Mouse (Mus musculus) hindlimb bud, embryonic 11.5 days (tissue): Measurements from ENCODE around the gene Usp7.

Experiments
- DNase-seq: peaks from one replicate; pipeline ENCODE4 v3.0.0-alpha.2; 2012; ENCODE audit warnings: low read depth, low spot score; ENCODE audit errors: extremely low spot score

The Usp7 gene

DNA sequence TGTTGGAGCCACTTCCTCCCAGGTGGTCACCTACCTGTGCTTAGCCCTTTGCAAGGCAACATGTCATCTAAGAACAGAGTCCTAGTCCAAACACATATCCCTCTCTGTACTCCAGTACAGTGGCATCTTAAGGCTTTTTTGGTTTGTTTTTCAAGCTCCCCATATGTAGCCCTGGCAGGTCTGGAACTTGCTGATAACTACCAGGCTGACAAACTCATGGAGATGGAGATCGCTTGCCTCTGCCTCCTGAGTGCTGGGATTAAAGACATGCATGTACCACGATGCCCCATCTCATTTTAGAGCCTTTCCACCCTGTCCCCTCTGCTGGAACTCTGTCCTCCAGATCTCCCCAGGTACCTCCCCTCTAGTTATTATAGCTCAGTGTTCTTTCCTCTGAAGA is 115.9 kb downstream of the Usp7 start:
- DNase-seq: no peak

DNA sequence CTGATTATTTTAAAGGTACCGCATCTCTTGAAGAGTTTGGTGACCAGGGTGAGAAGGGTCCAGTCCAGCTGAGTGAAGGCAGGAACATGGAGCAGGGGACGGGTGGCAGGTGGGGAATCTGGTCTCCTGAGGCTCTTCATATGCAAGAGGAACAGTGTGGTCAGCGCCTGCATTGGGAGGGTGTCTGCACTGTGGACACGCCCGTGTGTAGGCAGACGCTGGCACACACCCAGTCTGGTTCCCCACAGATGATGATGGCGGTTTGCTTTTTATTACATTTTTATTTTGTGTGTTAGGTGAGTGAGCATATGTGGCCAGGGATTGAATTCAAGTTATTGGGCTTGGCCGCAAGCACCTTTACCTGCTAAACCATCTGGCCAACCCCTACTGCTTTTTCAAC is 116.5 kb downstream of the Usp7 start:
- DNase-seq: no peak

DNA sequence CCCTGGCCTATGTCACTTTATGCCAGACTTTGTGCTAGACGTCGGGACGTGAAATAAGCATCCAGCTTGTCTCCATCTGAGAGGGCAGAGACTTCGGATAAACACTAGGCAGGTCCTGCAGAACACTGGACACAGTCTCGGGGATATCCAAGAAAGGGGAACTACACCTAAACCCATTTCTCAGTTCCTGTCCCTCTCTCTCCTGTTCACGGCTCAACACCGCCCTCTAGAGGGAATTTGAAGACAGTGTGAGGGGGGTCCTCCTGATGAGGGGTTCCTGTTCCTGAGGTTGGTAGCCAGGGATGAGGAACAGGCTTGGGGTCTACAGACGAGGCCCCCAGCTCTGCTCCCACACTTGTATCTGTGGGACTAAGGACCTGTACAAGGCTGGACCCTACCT is 117.9 kb downstream of the Usp7 start:
- no peak for DNase-seq

DNA sequence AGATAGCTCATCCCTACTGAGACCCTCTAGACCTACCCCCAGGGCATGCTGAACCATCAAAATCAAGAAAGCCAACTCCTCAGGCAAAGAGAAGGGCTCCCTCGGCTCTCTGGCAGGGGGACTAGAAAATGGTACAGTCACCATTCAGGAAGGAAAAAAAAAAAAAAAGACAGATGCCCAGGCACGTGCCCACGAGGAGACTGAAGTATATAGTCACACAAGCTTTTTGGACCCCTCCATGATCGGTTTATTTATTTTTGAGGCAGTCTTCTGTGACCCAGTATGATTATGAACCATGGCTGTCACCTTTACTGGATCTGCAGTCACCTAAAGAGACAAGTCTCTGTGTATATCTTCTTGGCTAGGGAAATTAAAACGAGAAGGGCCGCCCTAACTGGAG is 118.8 kb downstream of the Usp7 start:
- no peak for DNase-seq

DNA sequence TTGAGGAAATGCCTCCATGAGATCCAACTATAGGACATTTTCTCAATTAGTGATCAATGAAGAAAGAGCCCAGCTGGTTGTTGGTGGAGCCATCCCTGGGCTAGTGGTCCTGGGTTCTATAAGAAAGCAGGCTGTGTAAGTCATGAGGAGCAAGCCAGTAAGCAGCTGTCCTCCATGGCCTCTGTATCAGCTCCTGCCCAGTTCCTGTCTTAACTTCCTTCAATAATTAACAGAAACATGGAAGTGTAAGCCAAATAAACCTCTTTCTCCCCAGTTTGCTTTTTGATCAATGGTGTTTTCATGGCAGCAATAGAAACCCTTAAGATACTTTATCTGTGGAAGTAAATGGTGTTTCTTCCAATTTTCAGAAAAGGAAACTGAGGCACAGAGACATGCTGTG is 119.3 kb downstream of the Usp7 start:
- no peak for DNase-seq

DNA sequence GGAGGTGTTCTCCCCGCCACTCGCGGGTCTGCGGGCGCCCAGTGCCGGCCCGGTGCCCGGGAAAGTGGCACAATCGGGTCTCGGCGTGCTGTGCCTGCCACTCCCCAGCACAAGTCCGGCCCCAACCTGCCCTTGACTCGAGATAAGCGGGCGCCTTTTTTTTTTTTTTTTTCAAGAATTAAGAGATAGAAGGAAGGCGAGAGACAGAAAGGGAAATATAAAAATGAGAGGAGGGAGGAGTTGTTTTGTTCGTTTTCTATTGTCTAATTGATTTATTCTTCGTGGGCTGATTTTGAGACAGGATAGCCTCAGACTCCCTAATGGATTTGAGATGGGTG is 119.8 kb downstream of the Usp7 start:
- no peak for DNase-seq

DNA sequence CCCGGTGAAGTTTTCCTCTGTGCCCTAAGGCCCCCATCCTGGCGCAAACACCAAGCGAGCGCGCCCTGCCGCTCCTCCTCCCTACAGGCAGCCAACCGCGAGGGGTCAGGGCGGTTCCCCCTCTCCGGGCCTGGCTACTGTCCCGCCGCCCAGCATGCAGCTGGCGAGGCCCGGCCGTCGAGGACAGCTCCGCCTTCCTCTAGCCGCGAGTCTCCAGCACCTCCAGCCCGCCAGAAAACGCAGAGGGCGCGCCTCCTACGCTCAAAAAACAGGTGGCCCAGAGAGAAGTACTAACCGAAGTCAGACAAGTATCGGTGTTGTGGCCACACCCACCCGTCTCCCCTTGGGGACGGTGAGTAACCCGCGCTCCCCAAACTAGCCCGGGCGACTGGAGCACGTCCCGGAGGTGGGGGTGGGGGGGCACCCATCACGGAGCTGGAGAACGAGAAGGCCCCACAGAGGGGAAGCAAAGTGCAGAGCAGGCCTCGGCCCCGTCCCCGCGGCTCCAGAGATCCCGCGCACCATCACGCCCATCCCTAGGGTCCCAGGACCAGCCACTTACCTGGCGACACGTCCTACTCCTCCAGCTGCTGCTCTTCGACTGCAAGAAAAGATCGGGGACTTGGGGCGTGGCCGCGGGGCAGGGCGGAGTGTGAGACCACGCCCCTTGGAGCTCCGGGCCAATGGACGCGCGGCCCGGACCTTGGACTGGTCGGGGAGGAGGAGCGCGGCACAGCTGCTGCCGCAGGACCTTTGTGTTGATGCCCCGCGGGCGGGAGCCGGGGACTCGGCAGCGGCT is 120.4 kb downstream of the Usp7 start, which contains the start of gene Carhsp1:
Gene Carhsp1, minus strand, starts transcription at position 605 of the 799 bp plus-strand sequence.
- DNase-seq: no peak

DNA sequence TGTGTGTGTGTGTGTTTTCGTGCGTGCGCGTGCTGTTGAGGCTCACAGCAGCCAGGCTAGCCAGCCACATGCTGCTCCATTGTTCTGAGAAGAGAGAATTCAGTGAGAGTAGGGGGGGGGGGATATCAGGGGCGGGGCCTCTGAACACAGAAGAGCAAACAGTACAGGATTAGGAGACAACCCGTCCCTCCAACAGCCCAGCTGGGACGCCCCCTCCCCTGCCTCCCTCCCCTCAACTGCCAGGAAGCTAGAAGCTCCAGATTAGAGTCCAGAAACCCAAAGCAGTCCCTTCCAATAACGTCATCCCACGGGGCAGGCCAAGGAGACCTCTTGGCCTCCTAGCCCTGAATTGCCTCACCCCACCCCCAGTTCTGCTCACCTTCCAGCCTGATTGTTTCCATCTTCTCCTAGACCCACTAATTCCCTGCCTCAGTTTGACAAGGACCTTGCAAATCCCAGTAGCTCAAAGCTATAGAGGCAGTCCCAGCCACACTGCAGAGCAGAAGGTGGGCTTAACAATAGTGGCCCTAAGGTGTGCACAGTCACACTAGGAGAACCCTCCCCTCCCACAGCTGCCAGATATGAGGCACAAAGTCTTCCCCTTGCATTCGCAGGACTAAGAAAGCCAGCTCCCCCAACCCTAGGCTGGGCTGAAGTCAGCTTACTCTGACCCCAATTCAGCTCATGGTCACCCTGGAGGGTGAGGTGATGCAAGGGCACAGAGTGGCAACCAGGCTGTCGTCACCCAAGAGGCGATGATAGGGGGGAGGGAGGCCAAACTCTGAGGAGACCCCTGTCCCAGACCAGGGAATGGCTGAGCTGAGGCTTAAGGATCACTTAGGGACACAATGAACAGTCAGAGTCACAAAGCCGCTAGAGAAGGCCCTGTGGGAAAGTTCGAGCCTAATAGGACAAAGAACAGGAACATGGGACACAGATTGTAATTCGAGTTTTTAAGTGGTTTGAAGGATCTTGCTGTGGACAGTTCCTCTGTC is 121.8 kb downstream of the Usp7 start:
- DNase-seq: no peak

DNA sequence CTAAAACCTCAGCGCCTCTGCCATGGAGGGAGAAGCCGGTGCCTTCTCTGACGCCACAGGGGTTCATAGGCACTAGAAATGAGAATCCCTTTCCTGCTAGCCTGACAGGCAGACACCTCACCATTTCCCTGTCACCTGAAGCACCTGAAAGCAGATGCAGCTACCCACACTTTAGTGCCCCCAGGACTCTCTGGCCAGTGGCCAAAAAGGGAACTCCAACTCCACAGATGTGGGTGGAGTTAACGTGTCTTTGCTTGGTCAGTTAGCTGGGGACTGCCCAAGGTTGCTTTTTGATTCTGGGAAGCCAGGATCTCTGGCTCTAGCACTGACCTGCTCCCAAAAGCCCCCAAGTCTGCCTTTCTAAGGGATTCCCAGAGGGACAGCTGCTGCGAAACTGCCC is 122.7 kb downstream of the Usp7 start:
- no peak for DNase-seq

DNA sequence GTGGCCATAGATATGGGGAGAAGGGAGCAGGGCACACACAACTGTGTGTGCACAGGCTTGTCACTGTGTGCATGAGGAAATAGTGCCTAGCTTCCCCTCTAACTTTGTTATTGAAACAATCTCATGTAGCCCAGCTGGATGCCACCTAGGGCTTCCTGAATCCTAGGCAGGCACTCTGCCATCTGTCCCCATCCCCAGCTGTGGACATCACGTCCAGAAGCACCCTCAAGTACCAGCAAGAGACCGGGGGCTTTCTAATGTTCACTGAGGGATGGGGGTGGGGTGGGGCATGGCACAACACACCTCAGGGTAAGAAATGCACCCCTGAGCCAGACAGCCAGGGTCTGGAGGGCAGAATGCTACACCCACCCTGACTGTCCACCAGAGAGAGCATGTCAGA is 123.7 kb downstream of the Usp7 start:
- DNase-seq: no peak

DNA sequence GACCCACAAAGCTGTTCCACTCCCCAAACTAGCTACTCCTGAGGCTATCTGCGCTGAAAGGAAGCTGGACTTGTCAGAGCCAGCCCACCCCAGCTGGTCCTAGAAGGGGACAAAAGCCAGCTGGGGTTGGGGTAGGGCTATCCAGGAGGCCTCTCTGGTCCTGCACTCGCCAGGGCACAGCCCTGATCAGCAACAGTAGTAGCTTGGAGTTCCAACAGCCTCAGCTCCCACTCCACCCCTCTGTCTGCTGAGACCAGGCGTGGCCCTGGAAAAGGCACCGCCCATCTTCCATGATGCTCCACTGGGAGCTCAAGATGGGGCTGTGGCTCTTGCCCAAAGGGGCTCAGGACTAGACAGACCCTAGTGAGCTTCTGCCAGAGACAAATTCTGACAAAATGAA is 124.3 kb downstream of the Usp7 start:
- no peak for DNase-seq

DNA sequence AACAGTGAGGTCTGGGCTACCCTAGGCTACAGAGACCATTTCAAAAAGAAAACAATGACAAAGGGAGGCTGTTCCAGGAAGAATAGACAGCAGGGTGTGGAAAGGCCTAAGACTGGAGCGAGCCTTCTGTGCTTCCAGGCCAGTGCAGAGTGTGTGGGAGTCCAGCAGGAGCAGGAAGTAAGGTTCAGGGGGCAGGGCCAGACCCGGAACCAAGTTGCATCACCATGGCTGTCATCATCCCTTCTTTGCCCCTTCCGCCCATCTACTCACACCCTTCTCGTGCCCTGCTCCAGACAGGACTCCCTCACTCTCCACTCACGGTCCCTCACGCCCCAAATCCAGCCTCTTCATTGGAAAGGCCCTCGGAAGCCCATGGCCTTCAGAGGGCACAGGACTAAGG is 124.8 kb downstream of the Usp7 start:
- DNase-seq: no peak

DNA sequence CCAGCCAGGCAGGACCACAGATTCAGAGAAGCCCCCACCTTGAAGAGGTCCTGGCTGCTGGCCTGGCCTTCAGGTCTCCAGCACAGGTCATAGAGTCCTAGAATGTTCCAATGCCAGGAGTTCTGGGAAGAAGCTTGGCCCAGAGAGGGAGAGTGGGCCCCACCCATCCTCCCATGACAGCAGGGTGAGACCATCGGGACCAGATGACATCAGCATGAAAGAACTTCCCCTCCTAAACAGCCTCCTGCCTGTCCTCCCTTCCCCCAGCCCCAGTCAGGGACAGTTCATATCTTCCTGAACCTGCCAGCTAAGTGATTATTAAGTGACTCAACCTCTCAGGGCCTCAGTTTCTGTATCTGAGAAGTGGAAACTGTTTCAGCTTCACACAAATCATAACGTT is 125.7 kb downstream of the Usp7 start:
- no peak for DNase-seq

DNA sequence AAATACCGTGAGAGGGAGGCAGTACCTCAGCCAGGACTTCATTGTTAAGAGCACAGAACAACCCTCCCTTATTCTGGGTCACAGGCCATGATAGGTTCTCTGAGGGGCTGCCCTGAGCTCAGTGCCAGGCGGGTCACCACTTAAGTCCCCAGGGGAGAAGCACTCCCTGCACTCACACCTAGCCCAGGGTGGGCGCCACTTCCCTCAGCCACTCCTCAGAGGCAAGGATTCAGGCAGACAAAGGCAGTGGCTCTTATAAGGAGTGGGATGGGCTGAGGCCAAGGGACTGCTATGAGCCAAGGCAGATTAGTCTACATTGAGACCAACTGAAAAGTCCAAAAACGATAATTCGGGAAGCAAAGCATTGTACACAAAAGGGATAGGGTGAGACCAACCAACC is 126.7 kb downstream of the Usp7 start:
- DNase-seq: no peak

DNA sequence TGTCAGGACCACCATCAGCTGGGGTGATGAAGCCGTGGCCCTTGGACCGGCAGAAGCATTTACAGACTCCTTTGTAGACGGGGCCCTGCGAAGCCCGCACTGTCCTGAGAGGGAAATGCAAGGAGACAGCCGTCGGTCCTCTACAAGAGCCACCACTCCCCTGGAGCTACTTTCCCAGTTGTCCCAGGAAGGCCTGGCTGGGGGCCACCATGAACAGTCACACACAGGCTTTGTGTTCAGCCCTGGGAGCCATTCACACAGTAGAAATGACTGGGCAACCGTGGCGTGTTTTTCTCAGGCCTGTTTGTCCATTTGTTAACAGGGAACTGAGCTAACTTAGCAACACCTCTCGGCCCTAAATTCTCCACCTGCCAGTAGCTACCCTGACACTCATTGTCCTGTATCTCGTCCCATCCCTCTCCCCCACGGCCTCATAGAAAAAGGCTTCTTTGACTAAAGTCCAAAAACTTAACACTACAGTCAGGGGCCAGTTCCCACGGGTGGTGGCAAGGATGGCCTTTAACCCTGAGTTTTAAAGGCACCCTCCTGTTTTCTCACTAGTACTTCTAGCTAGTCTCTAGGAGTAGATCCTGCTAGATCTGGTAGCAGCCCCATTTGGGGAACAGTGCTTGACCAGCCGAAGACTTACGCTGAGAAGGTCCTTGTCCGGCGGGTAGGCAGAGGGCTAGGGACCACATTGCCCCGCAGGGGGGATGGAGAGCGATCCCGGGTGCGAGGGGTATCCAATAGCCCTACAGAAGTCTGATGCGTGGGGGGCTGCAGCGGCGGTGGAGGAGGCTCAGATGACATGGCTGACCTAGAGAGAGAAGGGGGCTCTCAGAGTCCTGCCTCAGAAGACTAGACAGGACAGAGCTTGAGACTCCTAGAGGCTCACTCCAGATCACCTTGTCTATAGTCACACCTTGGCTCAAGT is 128.2 kb downstream of the Usp7 start:
- DNase-seq: no peak

DNA sequence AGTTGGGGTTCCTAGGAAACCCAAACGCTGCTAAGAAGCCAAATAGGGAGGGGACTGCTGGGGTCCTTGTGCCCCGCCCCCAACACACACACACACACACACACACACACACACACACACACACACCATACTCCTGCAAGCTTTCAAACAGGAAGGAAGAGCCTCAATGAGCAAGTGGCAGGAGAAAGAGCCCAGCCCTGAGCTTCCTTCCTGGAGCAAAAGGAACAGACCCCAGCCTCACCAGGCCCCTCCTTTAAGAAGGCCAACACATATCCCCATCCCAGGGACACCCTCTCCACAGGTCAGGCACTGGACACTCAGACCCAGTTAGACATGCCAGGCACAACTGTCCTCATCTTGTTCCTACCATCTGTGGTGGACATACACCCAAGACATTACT is 129.1 kb downstream of the Usp7 start:
- no peak for DNase-seq

DNA sequence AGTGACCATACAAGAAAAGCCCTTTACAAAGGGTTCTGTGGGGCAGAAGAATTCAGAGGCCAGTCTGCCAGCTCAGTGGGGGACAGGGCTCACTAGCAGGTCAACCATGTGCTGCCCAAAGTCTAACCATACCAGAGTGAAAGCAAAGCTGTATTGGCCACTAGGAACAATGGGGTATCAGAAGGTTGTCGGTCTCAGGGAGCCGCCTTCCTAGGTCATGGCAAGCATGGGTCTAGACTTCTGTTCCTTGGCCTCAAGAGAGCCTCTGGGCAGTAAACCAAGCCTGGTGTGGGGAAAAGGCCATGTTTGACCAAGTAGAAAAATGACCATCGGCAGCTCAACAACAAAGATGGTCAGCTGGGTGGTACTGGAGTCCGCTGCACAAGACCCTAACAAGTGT is 133.3 kb downstream of the Usp7 start:
- DNase-seq: no peak

DNA sequence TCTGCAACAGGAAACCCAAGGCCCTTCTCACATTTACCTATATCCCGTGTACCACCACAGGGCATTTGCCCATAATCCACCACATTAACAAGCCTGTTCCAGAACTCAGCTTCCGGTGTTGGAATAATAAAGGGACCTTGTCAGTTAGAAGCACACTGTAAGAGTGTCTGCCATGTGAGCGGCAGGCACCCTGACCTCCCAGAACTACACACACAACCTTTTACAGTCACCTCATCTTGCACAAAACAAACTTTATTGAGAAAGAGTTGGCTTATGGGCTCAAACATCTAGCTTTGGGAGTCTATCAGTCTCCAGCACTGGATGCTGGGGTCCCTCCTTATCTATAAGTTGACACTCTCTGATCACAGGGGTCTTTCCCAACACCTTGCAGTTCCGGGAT is 133.8 kb downstream of the Usp7 start:
- no peak for DNase-seq

DNA sequence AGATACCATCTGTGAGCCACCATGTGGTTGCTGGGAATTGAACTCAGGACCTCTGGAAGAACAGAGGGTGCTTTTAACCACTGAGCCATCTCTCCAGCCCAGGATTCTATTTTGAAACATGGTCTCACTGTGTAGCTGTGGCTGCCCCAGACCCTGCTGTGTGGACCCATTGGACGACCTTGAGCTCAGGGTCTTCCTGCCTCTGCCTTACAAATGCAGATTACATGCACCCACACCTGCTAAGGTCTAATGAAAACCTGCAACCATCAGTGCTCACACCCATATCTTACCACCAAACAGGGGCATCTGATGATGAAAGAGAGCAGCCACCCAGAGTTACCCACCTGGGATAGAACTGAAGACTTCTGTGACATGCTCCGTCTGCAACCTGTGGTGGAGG is 135.9 kb downstream of the Usp7 start:
- no peak for DNase-seq

DNA sequence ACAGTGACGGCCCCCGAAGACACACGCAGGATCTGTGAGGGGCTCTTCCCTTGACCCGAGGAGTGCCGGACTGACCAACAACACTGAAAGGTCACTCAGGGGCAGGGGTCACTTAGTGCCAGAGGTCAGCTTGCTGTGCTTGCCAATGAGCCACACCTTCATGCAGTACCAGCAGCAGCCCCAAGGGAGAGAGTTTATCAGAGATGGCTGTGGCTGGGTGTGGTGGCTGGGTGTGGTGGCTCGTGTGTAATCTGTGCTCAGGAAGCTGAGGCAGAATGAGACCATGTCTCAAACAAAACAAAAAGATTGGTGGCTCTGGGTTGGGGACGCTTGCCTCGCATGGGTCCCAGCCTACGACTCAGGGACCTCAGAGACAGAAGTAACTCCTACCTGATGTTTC is 136.5 kb downstream of the Usp7 start:
- DNase-seq: no peak

DNA sequence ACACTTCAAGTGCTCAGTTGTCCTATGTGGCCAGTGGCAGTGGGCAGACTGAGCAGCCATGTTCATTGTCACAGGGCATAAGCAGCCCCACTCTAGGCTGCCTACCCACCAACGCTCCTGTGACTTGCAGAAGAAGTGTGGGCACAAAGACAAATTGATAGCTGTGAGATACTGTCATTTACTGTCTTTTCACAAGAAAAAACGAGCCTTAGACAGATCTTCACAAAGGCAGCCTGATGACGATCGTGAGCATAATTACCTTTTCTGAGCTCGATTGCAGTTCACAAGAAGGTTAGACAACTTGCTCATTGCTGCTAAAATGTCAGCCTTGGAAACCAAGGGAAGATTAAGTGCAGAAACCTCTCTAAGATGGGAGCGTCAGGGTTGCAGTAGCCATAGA is 137.0 kb downstream of the Usp7 start:
- no peak for DNase-seq
